Mouse (Mus musculus) limb, embryonic 12.5 days (tissue): ENCODE data around the gene Sfxn1. TPM values are rescaled to one million over a fixed set of nuclear protein-coding genes. Genes with fewer than 3 reads are reported as not detected.

Experiments
- ATAC-seq: fragments of 200-750 bp; cut with Nextera tagmentation; 2 replicates; pipeline ENCODE4 v1.8.0; 2017; ENCODE audit warnings: low read depth, moderate TSS enrichment; ENCODE audit not compliant: insufficient number of reproducible peaks, insufficient read depth, low FRiP score, low TSS enrichment
- H3K27ac ChIP-seq: fragments of 300-500 bp; sonication (generic); 2 replicates; pipeline ENCODE4 v1.5.1; 2016; ENCODE audit warnings: mild to moderate bottlenecking, moderate library complexity
- H3K27me3 ChIP-seq: fragments of 300-500 bp; sonication (generic); 2 replicates; pipeline ENCODE4 v1.6.1; 2016; ENCODE audit warnings: mild to moderate bottlenecking, moderate library complexity
- H3K36me3 ChIP-seq: fragments of 300-500 bp; sonication (generic); 2 replicates; pipeline ENCODE4 v1.6.1; 2016; ENCODE audit warnings: mild to moderate bottlenecking, moderate library complexity
- H3K4me1 ChIP-seq: fragments of 300-500 bp; sonication (generic); replicated peaks from 2 replicates; pipeline ENCODE4 v1.6.1; 2016
- H3K4me2 ChIP-seq: fragments of 300-500 bp; sonication (generic); 2 replicates; pipeline ENCODE4 v1.6.1; 2016; ENCODE audit warnings: mild to moderate bottlenecking, moderate library complexity
- H3K4me3 ChIP-seq: fragments of 300-500 bp; sonication (generic); replicated peaks from 2 replicates; pipeline ENCODE4 v1.5.1; 2016; ENCODE audit warnings: mild to moderate bottlenecking
- H3K9ac ChIP-seq: fragments of 300-500 bp; sonication (generic); replicated peaks from 2 replicates; pipeline ENCODE4 v1.6.1; 2016; ENCODE audit warnings: mild to moderate bottlenecking, moderate library complexity
- H3K9me3 ChIP-seq: fragments of 300-500 bp; sonication (generic); 2 replicates; pipeline ENCODE4 v1.6.1; 2016; ENCODE audit warnings: mild to moderate bottlenecking, moderate library complexity
- WGBS: fragments of 180-500 bp; shearing (Covaris S2); methylation state at CpG from one replicate; pipeline ENCODE4 v1.1.7; 2016; 5-methylcytosine and 5-hydroxymethylcytosine counted together
- polyA plus RNA-seq: library from polyadenylated mRNA; unstranded; fragments of >200 nt; fragmentation: Nextera tagmentation; extraction: Ambion mirVana; gene quantifications from 2 replicates; pipeline ENCODE4 v1.2.1, GENCODE M21; 2016

The Sfxn1 gene
- polyA plus RNA-seq, 1 experiment from 2014 or later: 57.6 TPM

DNA sequence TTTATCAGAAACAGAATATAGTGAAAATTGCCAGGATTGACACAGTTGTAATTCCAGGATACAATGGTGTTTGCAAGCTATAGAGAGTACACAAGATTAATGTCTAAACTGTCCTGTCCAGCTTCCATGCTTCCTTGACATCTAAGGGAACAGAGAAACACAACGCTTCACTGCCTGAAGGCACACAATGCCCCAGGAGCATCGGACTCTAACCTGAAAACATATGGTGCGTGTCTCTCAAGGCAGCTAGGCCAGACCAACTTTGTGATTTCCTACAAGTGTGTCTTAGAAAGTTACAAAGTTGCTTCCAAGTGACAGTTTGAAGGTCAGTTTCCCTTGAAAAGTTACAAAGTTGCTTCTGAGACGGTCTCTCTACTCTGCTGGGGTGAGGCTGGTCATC, 25.6 kb downstream of the Sfxn1 start:
- 90% methylated on average over 4 of the region's 4 CpGs for WGBS
- H3K36me3 ChIP-seq: peaks cover 49% of the 10 kb centered on the region
- H3K4me1 ChIP-seq: no peaks in the 10 kb centered on the region

GRCm38 (mm10) chr13:54097797-54098196, 26.1 kb downstream of the Sfxn1 start:
- no peaks in the 10 kb centered on the region for H3K4me1 ChIP-seq
- H3K36me3 ChIP-seq: peaks cover 44% of the 10 kb centered on the region
- no peak overlapping the region for H3K9ac ChIP-seq
- H3K4me3 ChIP-seq: no peak overlapping the region
- no peaks in the 10 kb centered on the region for H3K9me3 ChIP-seq
- 94% methylated on average over 6 of the region's 6 CpGs for WGBS
- no peak for ATAC-seq
- no peak overlapping the region for H3K4me2 ChIP-seq
- no peak overlapping the region for H3K27ac ChIP-seq
- no peaks in the 10 kb centered on the region for H3K27me3 ChIP-seq

More for the DNA sequence above, 25.6 kb downstream of the Sfxn1 start:
- no peak overlapping the region for H3K27ac ChIP-seq
- H3K4me3 ChIP-seq: no peak overlapping the region
- H3K4me2 ChIP-seq: no peak overlapping the region
- ATAC-seq: no peak
- H3K27me3 ChIP-seq: no peaks in the 10 kb centered on the region
- H3K9ac ChIP-seq: no peak overlapping the region
- no peaks in the 10 kb centered on the region for H3K9me3 ChIP-seq

GRCm38 (mm10) chr13:54101031-54101820, 29.6 kb downstream of the Sfxn1 start:
- Histone ChIP-seq H3K4me1 (no peaks in the 10 kb centered on the region), H3K27me3 (no peaks in the 10 kb centered on the region), H3K9me3 (no peaks in the 10 kb centered on the region), H3K27ac (no peak overlapping the region), H3K36me3 (peaks cover 25% of the 10 kb centered on the region), H3K9ac (no peak overlapping the region), H3K4me2 (no peak overlapping the region), H3K4me3 (no peak overlapping the region)
- WGBS: 93% methylated on average over 15 of the region's 15 CpGs
- no peak for ATAC-seq

GRCm38 (mm10) chr13:54102061-54102460, 30.4 kb downstream of the Sfxn1 start:
- H3K36me3 ChIP-seq: peaks cover 29% of the 10 kb centered on the region
- no peak for ATAC-seq
- 86% methylated on average over 3 of the region's 3 CpGs for WGBS

DNA sequence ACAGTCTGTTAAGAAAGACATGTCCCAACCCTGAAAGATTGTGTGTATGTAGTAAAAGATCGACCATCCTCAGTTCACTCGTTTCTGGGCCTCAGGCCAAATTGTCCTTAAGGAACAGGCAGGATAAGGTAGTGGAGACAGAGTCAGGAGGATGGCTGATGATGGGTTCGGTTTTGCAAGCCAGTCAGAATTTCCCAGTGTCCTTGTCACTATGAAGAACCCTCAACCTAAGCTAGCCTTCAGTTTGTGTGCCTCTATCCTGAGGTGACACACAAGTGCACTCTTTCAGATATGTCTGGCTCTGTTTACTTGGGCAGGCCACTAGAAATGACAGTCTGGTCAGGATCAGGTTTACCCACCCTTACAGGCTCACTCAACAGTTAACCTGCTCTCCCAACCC, 31.6 kb downstream of the Sfxn1 start:
- H3K9ac ChIP-seq: no peak overlapping the region
- no peak overlapping the region for H3K4me3 ChIP-seq
- H3K36me3 ChIP-seq: peaks cover 21% of the 10 kb centered on the region
- WGBS: 83% methylated on average over 3 of the region's 3 CpGs
- no peak overlapping the region for H3K4me2 ChIP-seq
- no peak for ATAC-seq
- no peaks in the 10 kb centered on the region for H3K9me3 ChIP-seq
- H3K4me1 ChIP-seq: no peaks in the 10 kb centered on the region
- no peak overlapping the region for H3K27ac ChIP-seq
- H3K27me3 ChIP-seq: no peaks in the 10 kb centered on the region

More at GRCm38 (mm10) chr13:54102061-54102460, 30.4 kb downstream of the Sfxn1 start:
- H3K9ac ChIP-seq: no peak overlapping the region
- no peak overlapping the region for H3K4me2 ChIP-seq
- H3K9me3 ChIP-seq: no peaks in the 10 kb centered on the region
- no peaks in the 10 kb centered on the region for H3K4me1 ChIP-seq
- no peak overlapping the region for H3K27ac ChIP-seq
- no peaks in the 10 kb centered on the region for H3K27me3 ChIP-seq
- no peak overlapping the region for H3K4me3 ChIP-seq

DNA sequence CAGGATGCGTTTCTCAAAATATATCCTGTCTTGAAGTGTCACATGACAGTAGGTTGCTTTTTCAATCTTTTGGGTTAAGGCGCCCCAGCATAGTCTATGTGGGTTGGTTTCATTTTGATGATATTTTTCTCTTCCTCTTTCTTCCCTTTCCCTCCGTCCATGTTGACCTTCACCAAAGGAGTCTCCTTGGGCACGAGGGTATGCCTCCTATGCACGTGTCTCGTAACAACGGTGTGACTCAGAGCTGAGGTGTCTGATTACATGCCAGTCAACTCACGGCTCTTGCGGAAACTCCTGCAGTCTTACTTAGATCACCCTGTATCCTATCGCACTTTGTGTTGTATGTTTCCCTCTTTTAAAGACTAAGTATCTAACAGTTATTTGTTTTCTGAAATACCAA, 32.2 kb downstream of the Sfxn1 start:
- no peak overlapping the region for H3K4me3 ChIP-seq
- H3K9me3 ChIP-seq: no peaks in the 10 kb centered on the region
- H3K27me3 ChIP-seq: no peaks in the 10 kb centered on the region
- H3K27ac ChIP-seq: no peak overlapping the region
- no peak overlapping the region for H3K9ac ChIP-seq
- WGBS: 62% methylated on average over 10 of the region's 10 CpGs
- no peak for ATAC-seq
- no peaks in the 10 kb centered on the region for H3K4me1 ChIP-seq
- no peak overlapping the region for H3K4me2 ChIP-seq
- H3K36me3 ChIP-seq: peaks cover 20% of the 10 kb centered on the region

DNA sequence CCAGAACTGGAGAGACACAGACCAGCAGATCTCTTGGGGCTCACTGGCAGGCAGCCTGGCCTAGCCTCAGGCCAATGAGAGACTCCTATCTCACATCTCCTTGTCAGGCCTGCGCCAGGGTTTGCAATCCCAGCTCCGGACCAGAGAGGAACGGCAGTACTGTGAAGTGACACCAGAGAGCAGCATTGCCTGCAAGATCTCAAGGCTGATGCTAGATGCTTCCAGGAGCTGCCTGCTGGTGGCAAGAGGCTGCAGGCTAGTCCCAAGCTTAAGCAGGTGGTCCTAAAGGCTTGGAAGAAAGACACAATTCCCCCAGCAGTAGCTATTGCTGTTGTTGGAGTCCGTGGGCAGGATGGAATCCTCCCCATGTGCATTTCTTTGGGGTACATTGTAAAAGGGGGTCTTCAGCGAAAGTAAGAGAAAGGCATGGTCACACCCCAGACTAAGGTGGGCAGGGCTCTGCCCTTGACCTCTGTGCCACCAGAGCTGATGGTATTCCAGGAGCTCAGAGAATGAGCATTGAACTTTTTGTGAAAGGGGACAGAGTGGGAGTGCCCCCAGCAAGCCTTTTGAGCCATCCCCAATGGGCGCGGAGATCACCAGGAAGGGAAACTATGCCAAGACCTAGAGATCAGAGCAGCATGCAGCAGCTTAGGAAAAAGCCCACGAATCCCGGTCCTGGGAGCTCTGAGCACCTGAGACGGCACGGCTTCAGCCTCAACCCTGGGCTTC, 42.3 kb downstream of the Sfxn1 start:
- no peak overlapping the region for H3K4me2 ChIP-seq
- no peak overlapping the region for H3K9ac ChIP-seq
- peaks cover 6% of the 10 kb centered on the region; the same call in 1 of the 2 replicates for H3K9me3 ChIP-seq
- H3K4me1 ChIP-seq: no peaks in the 10 kb centered on the region
- H3K27me3 ChIP-seq: no peaks in the 10 kb centered on the region; the same call in 1 of the 2 replicates
- no peak overlapping the region for H3K27ac ChIP-seq
- no peak overlapping the region for H3K4me3 ChIP-seq
- WGBS: 57% methylated on average over 11 of the region's 11 CpGs
- no peak for ATAC-seq
- H3K36me3 ChIP-seq: no peaks in the 10 kb centered on the region

DNA sequence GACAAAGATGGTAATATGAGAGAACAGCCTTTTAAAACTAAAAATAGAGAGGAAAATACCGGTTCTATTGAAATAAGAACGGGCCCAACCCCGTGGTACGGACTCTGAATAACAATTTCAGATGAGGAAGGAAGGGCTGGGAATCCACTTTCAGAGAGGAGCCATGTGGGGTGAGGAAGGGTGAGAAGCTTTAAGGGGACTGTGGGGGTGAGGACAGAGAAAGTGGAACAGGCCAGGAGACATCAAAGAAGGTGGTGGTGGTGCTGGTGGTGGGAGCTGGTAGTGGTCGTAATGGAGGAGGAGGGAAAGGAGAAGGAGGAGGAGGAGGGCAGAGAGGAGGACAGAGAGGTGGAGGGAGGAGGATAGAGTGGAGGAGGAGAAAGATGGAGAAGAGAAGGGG, 43.3 kb downstream of the Sfxn1 start:
- Histone ChIP-seq H3K27me3 (peaks cover 3% of the 10 kb centered on the region), H3K36me3 (no peaks in the 10 kb centered on the region), H3K9me3 (peaks cover 6% of the 10 kb centered on the region; the same call in 1 of the 2 replicates), H3K4me1 (no peaks in the 10 kb centered on the region), H3K27ac (no peak overlapping the region), H3K4me3 (no peak overlapping the region), H3K4me2 (no peak overlapping the region), H3K9ac (0 out of 2 replicates have a peak overlapping the region, but pooled peaks have one; percentile 8)
- ATAC-seq: no peak
- 70% methylated on average over 5 of the region's 5 CpGs for WGBS

DNA sequence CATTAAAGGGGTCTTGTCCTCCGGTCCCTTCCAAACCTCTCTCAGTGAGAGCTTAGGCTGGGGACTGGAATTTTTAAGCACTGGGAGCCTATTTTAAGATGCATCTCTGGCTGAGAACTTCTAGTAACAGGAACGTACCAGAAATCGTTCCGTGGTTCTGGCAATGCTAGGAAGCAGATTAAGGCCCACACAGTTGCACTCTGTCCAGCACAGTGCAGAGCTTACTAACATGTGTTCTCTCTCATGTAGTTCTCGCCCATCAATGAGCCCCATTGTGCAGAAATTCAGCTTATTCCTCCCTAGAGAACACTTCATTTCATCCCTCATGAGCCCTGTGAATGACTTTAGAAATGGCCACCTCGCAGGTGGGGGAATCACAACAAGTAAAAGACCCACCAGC, 44.1 kb downstream of the Sfxn1 start:
- WGBS: 69% methylated on average over 6 of the region's 6 CpGs
- no peak overlapping the region for H3K9ac ChIP-seq
- no peak for ATAC-seq

DNA sequence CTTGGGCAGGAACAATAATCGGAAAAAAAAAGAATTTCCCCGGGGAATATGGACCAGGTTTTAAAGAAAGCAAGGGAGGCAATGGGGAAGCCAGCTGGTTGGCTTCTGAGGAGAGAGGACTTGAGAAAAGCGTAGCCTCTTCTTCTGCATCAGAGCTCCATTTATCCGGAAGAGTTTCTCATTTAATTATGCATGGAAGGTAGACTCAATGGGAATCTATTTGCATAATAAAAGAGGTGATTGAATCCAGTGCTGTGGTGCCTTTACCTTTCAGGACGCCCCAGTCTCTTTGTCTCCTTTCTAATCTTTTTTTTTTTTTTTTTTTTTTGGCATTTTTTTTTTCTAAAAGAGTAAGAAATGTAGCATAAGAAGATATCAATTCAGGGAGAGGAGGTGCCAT, 46.7 kb downstream of the Sfxn1 start:
- ATAC-seq: no peak
- Histone ChIP-seq H3K27me3 (peaks cover 3% of the 10 kb centered on the region), H3K4me2 (no peak overlapping the region), H3K9me3 (peaks cover 6% of the 10 kb centered on the region; the same call in 1 of the 2 replicates), H3K4me3 (no peak overlapping the region), H3K27ac (no peak overlapping the region), H3K4me1 (no peaks in the 10 kb centered on the region), H3K36me3 (no peaks in the 10 kb centered on the region), H3K9ac (no peak overlapping the region)
- 61% methylated on average over 5 of the region's 5 CpGs for WGBS

More for the DNA sequence above, 44.1 kb downstream of the Sfxn1 start:
- Histone ChIP-seq H3K27me3 (peaks cover 3% of the 10 kb centered on the region), H3K4me3 (no peak overlapping the region), H3K4me2 (no peak overlapping the region), H3K36me3 (no peaks in the 10 kb centered on the region), H3K27ac (no peak overlapping the region), H3K4me1 (no peaks in the 10 kb centered on the region), H3K9me3 (peaks cover 6% of the 10 kb centered on the region; the same call in 1 of the 2 replicates)

DNA sequence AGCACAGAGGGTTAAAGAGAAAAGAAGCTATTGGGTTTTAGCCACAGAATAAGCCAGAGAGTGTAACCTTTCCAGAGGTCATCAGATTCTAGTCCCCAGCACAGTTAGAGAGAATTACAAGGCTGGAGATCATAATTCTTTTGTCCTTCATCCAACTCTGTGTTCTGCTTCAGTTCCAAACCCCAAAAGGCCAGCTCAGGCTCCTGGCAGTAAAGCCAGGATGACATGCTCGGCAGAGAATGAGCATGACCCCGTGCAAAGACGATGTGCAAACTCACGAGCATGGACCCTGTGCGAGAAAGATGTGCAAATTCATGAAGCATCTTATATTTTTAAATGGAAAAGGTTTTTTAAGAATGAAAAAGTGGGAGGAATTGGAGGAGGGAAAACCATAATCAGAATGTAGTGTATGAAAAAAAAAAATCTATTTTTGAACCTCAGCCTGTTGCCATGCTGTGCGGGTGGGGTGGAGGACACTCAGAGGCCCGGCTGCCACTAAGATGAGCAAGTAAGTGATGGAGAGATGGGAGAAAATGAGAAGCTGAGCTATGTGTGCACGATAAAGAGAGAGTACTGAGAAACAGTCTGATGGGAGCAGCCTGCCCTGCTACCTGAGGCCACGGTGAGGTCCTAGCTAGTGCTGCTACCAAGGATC, 66.2 kb downstream of the Sfxn1 start:
- Histone ChIP-seq H3K9me3 (no peaks in the 10 kb centered on the region), H3K4me2 (no peak overlapping the region), H3K4me3 (no peak overlapping the region), H3K4me1 (no peaks in the 10 kb centered on the region), H3K9ac (no peak overlapping the region), H3K27me3 (no peaks in the 10 kb centered on the region; the same call in 1 of the 2 replicates), H3K36me3 (no peaks in the 10 kb centered on the region), H3K27ac (no peak overlapping the region)
- WGBS: 84% methylated on average over 9 of the region's 9 CpGs
- ATAC-seq: no peak
